Comparison of ENCODE assay signal across 8 mouse cellular contexts in the genomic region with DNA sequence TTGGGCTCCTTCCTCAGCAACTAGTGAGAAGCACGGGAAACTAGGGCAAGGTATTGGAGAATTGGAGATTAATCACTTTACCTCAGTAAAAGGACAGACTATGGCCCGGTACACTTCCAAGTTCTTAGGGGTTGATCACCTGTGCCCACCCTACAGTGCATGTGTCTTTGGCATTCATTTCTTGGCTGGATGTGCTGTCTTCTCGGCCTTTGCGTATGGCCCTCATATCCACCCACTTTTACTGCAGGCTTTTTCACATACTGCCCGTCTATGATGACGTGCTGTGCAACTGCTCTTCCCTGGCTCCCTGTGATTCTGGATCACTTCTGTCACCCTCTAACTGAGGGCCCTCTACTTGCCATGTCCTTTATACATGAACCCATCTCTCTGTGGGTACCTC. TPM values are rescaled to one million over a fixed set of nuclear protein-coding genes. Genes with fewer than 3 reads are reported as not detected.
DNase-seq lines count a peak whose midpoint lies in the region; ATAC-seq lines count a peak whose summit lies in the region.

No protein-coding gene starts in this region.

- no peak overlapping the region for H3K27ac ChIP-seq in kidney, embryonic 16.5 days (ENCODE audit: low read length)
- no peak overlapping the region for H3K27ac ChIP-seq in embryonic facial prominence, embryonic 10.5 days (replicated peaks)
- H3K27ac ChIP-seq in hindbrain, embryonic 14.5 days: no peak overlapping the region
- no peak overlapping the region for H3K27ac ChIP-seq in midbrain, embryonic 15.5 days

- ATAC-seq in kidney, embryonic 16.5 days (ENCODE audit: low FRiP score, low TSS enrichment): no peak
- ATAC-seq in hindbrain, embryonic 14.5 days (ENCODE audit: low FRiP score): no peak
- ATAC-seq in midbrain, embryonic 15.5 days (replicated peaks): no peak
- ATAC-seq in granulocyte monocyte progenitor cell, adult 5-6 weeks (replicated peaks; ENCODE audit: poor library complexity, severe bottlenecking): no peak

- peak overlapping the region; percentile 63; the same call in 1 of the 2 replicates for H3K9ac ChIP-seq in kidney, embryonic 16.5 days (replicated peaks; ENCODE audit: low read length)
- H3K9ac ChIP-seq in hindbrain, embryonic 14.5 days: no peak overlapping the region
- H3K9ac ChIP-seq in midbrain, embryonic 15.5 days: no peak overlapping the region; the same call in 1 of the 2 replicates

- peaks cover 15% of the 10 kb centered on the region for H3K4me1 ChIP-seq in kidney, embryonic 16.5 days (ENCODE audit: insufficient read depth, low read length)
- H3K4me1 ChIP-seq in embryonic facial prominence, embryonic 10.5 days: peaks cover 18% of the 10 kb centered on the region
- H3K4me1 ChIP-seq in hindbrain, embryonic 14.5 days (replicated peaks; ENCODE audit: control insufficient read depth, insufficient read depth, low read length): peaks cover 21% of the 10 kb centered on the region
- H3K4me1 ChIP-seq in midbrain, embryonic 15.5 days: peaks cover 22% of the 10 kb centered on the region

- WGBS in kidney, embryonic 16.5 days: 83% methylated on average over 6 of the region's 6 CpGs
- 87% methylated on average over 6 of the region's 6 CpGs for WGBS in embryonic facial prominence, embryonic 10.5 days
- 86% methylated on average over 6 of the region's 6 CpGs for WGBS in hindbrain, embryonic 14.5 days
- WGBS in midbrain, embryonic 15.5 days: 85% methylated on average over 6 of the region's 6 CpGs

- peak overlapping the region; percentile 98 for H3K4me3 ChIP-seq in kidney, embryonic 16.5 days (ENCODE audit: low read length)
- H3K4me3 ChIP-seq in embryonic facial prominence, embryonic 10.5 days: peak overlapping the region; percentile 94
- H3K4me3 ChIP-seq in hindbrain, embryonic 14.5 days (replicated peaks; ENCODE audit: low read length): peak overlapping the region; percentile 85
- H3K4me3 ChIP-seq in midbrain, embryonic 15.5 days: peak overlapping the region; percentile 93; the same call in 1 of the 2 replicates

- peak overlapping the region; percentile 52 for H3K4me2 ChIP-seq in kidney, embryonic 16.5 days (replicated peaks; ENCODE audit: low read depth, low read length)
- H3K4me2 ChIP-seq in hindbrain, embryonic 14.5 days (replicated peaks): peak overlapping the region; percentile 47
- peak overlapping the region; percentile 54; the same call in 1 of the 2 replicates for H3K4me2 ChIP-seq in midbrain, embryonic 15.5 days

- DNase-seq in kidney, adult 8-10 months: no peak
- no peak for DNase-seq in embryonic facial prominence, embryonic 10.5 days (ENCODE audit: low spot score)
- DNase-seq in hindbrain, embryonic 14.5 days (ENCODE audit: low spot score): no peak
- no peak for DNase-seq in retina, postnatal 1 day
- no peak for DNase-seq in urinary bladder, postnatal 4 days (ENCODE audit: low spot score in 2 of 2)

- no peaks in the 10 kb centered on the region for H3K36me3 ChIP-seq in kidney, embryonic 16.5 days (ENCODE audit: insufficient read depth, low read length)
- peaks cover 15% of the 10 kb centered on the region for H3K36me3 ChIP-seq in embryonic facial prominence, embryonic 10.5 days (replicated peaks)
- H3K36me3 ChIP-seq in hindbrain, embryonic 14.5 days (replicated peaks; ENCODE audit: control insufficient read depth, insufficient read depth): peaks cover 8% of the 10 kb centered on the region; the same call in 1 of the 2 replicates
- H3K36me3 ChIP-seq in midbrain, embryonic 15.5 days (replicated peaks): no peaks in the 10 kb centered on the region; the same call in 1 of the 2 replicates

- H3K27me3 ChIP-seq in kidney, embryonic 16.5 days (ENCODE audit: insufficient read depth, low read length): no peaks in the 10 kb centered on the region
- H3K27me3 ChIP-seq in embryonic facial prominence, embryonic 10.5 days (replicated peaks; ENCODE audit: low read depth, poor library complexity, severe bottlenecking): no peaks in the 10 kb centered on the region
- no peaks in the 10 kb centered on the region for H3K27me3 ChIP-seq in hindbrain, embryonic 14.5 days (ENCODE audit: control insufficient read depth, insufficient read depth, low read length)
- no peaks in the 10 kb centered on the region for H3K27me3 ChIP-seq in midbrain, embryonic 15.5 days (replicated peaks)

- peaks cover 2% of the 10 kb centered on the region; the same call in 1 of the 2 replicates for H3K9me3 ChIP-seq in kidney, embryonic 16.5 days (ENCODE audit: low read length)
- H3K9me3 ChIP-seq in embryonic facial prominence, embryonic 10.5 days: no peaks in the 10 kb centered on the region
- H3K9me3 ChIP-seq in hindbrain, embryonic 14.5 days (ENCODE audit: control insufficient read depth, low read length): 0 out of 2 replicates have a peak, but pooled peaks cover 4% of the 10 kb centered on the region
- no peaks in the 10 kb centered on the region for H3K9me3 ChIP-seq in midbrain, embryonic 15.5 days

RNA-seq across cellular contexts. Expression of a gene that starts 1.0 kb away (rescaled TPM):
- polyA plus RNA-seq in kidney, embryonic 16.5 days (2015; fragmentation: Nextera tagmentation; extraction: Ambion mirVana): 13.3 and 13.8 TPM in 2 replicates
- polyA plus RNA-seq in embryonic facial prominence, embryonic 10.5 days (2016; fragmentation: Nextera tagmentation; extraction: Ambion mirVana): 19.7 and 20.6 TPM in 2 replicates
- 15.5 and 17.2 TPM in 2 replicates for polyA plus RNA-seq in hindbrain, embryonic 14.5 days (2014; fragmentation: Nextera tagmentation; extraction: Ambion mirVana)
- 15.8 and 17.2 TPM in 2 replicates for polyA plus RNA-seq in midbrain, embryonic 15.5 days (2015; fragmentation: Nextera tagmentation; extraction: Ambion mirVana)
- total RNA-seq in granulocyte monocyte progenitor cell, adult 5-6 weeks (2014; fragmentation: Nextera tagmentation): 25.9 and 35.4 TPM in 2 replicates
- total RNA-seq in granulocyte monocyte progenitor cell, adult 5-6 weeks (2017): 29.6 and 33.4 TPM in 2 replicates

RNA-seq across cellular contexts. Expression of a gene that starts 19.7 kb away (rescaled TPM):
- polyA plus RNA-seq in kidney, embryonic 16.5 days (2015; fragmentation: Nextera tagmentation; extraction: Ambion mirVana): 83.2 and 115 TPM in 2 replicates
- 269 and 278 TPM in 2 replicates for polyA plus RNA-seq in embryonic facial prominence, embryonic 10.5 days (2016; fragmentation: Nextera tagmentation; extraction: Ambion mirVana)
- polyA plus RNA-seq in hindbrain, embryonic 14.5 days (2014; fragmentation: Nextera tagmentation; extraction: Ambion mirVana): 163 and 179 TPM in 2 replicates
- 173 and 190 TPM in 2 replicates for polyA plus RNA-seq in midbrain, embryonic 15.5 days (2015; fragmentation: Nextera tagmentation; extraction: Ambion mirVana)
- total RNA-seq in granulocyte monocyte progenitor cell, adult 5-6 weeks (2014; fragmentation: Nextera tagmentation): 330 and 338 TPM in 2 replicates
- total RNA-seq in granulocyte monocyte progenitor cell, adult 5-6 weeks (2017): 302 and 321 TPM in 2 replicates

RNA-seq across cellular contexts. Expression of a gene that starts 32.9 kb away (rescaled TPM):
- 76.1 and 80.1 TPM in 2 replicates for polyA plus RNA-seq in kidney, embryonic 16.5 days (2015; fragmentation: Nextera tagmentation; extraction: Ambion mirVana)
- polyA plus RNA-seq in embryonic facial prominence, embryonic 10.5 days (2016; fragmentation: Nextera tagmentation; extraction: Ambion mirVana): 78.4 and 79.3 TPM in 2 replicates
- 50.0 and 53.5 TPM in 2 replicates for polyA plus RNA-seq in hindbrain, embryonic 14.5 days (2014; fragmentation: Nextera tagmentation; extraction: Ambion mirVana)
- 51.5 and 55.4 TPM in 2 replicates for polyA plus RNA-seq in midbrain, embryonic 15.5 days (2015; fragmentation: Nextera tagmentation; extraction: Ambion mirVana)
- total RNA-seq in granulocyte monocyte progenitor cell, adult 5-6 weeks (2014; fragmentation: Nextera tagmentation): 165 and 169 TPM in 2 replicates
- 112 and 134 TPM in 2 replicates for total RNA-seq in granulocyte monocyte progenitor cell, adult 5-6 weeks (2017)

RNA-seq across cellular contexts. Expression of a gene that starts 39.9 kb away (rescaled TPM):
- polyA plus RNA-seq in kidney, embryonic 16.5 days (2015; fragmentation: Nextera tagmentation; extraction: Ambion mirVana): 0.09 TPM in 1 of 2 replicates, not detected in the other
- not detected in 2 replicates for polyA plus RNA-seq in embryonic facial prominence, embryonic 10.5 days (2016; fragmentation: Nextera tagmentation; extraction: Ambion mirVana)
- not detected in 2 replicates for polyA plus RNA-seq in hindbrain, embryonic 14.5 days (2014; fragmentation: Nextera tagmentation; extraction: Ambion mirVana)
- not detected in 2 replicates for polyA plus RNA-seq in midbrain, embryonic 15.5 days (2015; fragmentation: Nextera tagmentation; extraction: Ambion mirVana)
- total RNA-seq in granulocyte monocyte progenitor cell, adult 5-6 weeks (2014; fragmentation: Nextera tagmentation): not detected in 2 replicates
- 0.10 TPM in 1 of 2 replicates, not detected in the other for total RNA-seq in granulocyte monocyte progenitor cell, adult 5-6 weeks (2017)

RNA-seq across cellular contexts. Expression of a gene that starts 43.7 kb away (rescaled TPM):
- polyA plus RNA-seq in kidney, embryonic 16.5 days (2015; fragmentation: Nextera tagmentation; extraction: Ambion mirVana): 60.2 and 68.7 TPM in 2 replicates
- 78.0 and 81.3 TPM in 2 replicates for polyA plus RNA-seq in embryonic facial prominence, embryonic 10.5 days (2016; fragmentation: Nextera tagmentation; extraction: Ambion mirVana)
- 17.0 and 18.5 TPM in 2 replicates for polyA plus RNA-seq in hindbrain, embryonic 14.5 days (2014; fragmentation: Nextera tagmentation; extraction: Ambion mirVana)
- polyA plus RNA-seq in midbrain, embryonic 15.5 days (2015; fragmentation: Nextera tagmentation; extraction: Ambion mirVana): 30.5 and 34.9 TPM in 2 replicates
- total RNA-seq in granulocyte monocyte progenitor cell, adult 5-6 weeks (2014; fragmentation: Nextera tagmentation): 49.5 and 63.1 TPM in 2 replicates
- 45.7 and 51.4 TPM in 2 replicates for total RNA-seq in granulocyte monocyte progenitor cell, adult 5-6 weeks (2017)
